Mouse (Mus musculus): ENCODE measurements around the gene St5.

GRCm38 (mm10) chr7:109690101-109690500, 13.3 kb downstream of the St5 start:
- TF ChIP-seq POLR2A (IDR thresholded peaks at IDR 0.05; ENCODE audit: borderline replicate concordance, control insufficient read depth, low read depth, low read length) (no peak), CTCF (IDR thresholded peaks at IDR 0.05; ENCODE audit: control insufficient read depth, insufficient read depth, low read length) (no peak)

Measured in bone marrow, adult 2 months (tissue).